In genomic region chr1:165706492-165706891, GRCm38 (mm10) we compare ENCODE assay signal across 8 mouse cellular contexts. TPM values are rescaled to one million over a fixed set of nuclear protein-coding genes. Genes with fewer than 3 reads are reported as not detected.
DNase-seq lines count a peak whose midpoint lies in the region; ATAC-seq and TF ChIP-seq lines count a peak whose summit lies in the region.

No protein-coding gene starts in this region.

- H3K4me2 ChIP-seq in kidney, postnatal 0 days (ENCODE audit: low read length) = peak overlapping the region; percentile 93
- peak overlapping the region; percentile 90 for H3K4me2 ChIP-seq in CH12.LX (ENCODE audit: insufficient read depth, low read depth, poor library complexity, severe bottlenecking)
- H3K4me2 ChIP-seq in limb, embryonic 13.5 days (replicated peaks) = peak overlapping the region; percentile 92

- peaks cover 8% of the 10 kb centered on the region for H3K79me2 ChIP-seq in CH12.LX (replicated peaks; ENCODE audit: control insufficient read depth, extremely low read depth, insufficient read depth, poor library complexity, severe bottlenecking)

- dilution Hi-C loops in CH12.LX (cut with MboI; ENCODE audit: extremely low pct_ligation_motif_present, extremely low pct_unique_long_range_greater_than_20kb, low sequenced_read_pairs) = no loop called here

- no peak for DNase-seq in kidney, postnatal 0 days (ENCODE audit: low spot score)
- DNase-seq in kidney, postnatal 25 days = no peak
- DNase-seq in CH12.LX (ENCODE audit: extremely low read depth) = no peak
- DNase-seq in embryo, embryonic 10 days (ENCODE audit: low spot score) = no peak
- no peak for DNase-seq in frontal cortex, postnatal 14 days (ENCODE audit: low spot score in 2 of 2)
- DNase-seq in kidney, adult 8-10 months = no peak

- TF ChIP-seq CTCF in kidney, postnatal 0 days (IDR thresholded peaks at IDR 0.05; ENCODE audit: low read depth) = no peak
- no peak for TF ChIP-seq CTCF in CH12.LX (conservative IDR thresholded peaks at IDR 0.05 in 1 of 2, IDR thresholded peaks at IDR 0.05 in 1 of 2; ENCODE audit: low read depth in 2 of 2, low read length in 2 of 2)
- no peak for TF ChIP-seq CTCF in bone marrow macrophage, adult 2 months (IDR thresholded peaks at IDR 0.05; ENCODE audit: low read depth, low read length)

- TF ChIP-seq POLR2A in CH12.LX (IDR thresholded peaks at IDR 0.05; ENCODE audit: low read depth, low read length) = no peak
- no peak for TF ChIP-seq POLR2A in bone marrow macrophage, adult 2 months (IDR thresholded peaks at IDR 0.05; ENCODE audit: borderline replicate concordance, low read depth, low read length)

- no peaks in the 10 kb centered on the region for H3K27me3 ChIP-seq in kidney, postnatal 0 days (ENCODE audit: insufficient read depth, low read length)
- no peaks in the 10 kb centered on the region for H3K27me3 ChIP-seq in CH12.LX (replicated peaks)
- peaks cover 26% of the 10 kb centered on the region for H3K27me3 ChIP-seq in limb, embryonic 13.5 days

- ATAC-seq in kidney, postnatal 0 days (replicated peaks; ENCODE audit: low FRiP score, low read depth) = no peak
- no peak for ATAC-seq in limb, embryonic 13.5 days (ENCODE audit: low FRiP score, low read depth)

- no peak for TF ChIP-seq EP300 in CH12.LX (IDR thresholded peaks at IDR 0.05; ENCODE audit: low read length)

- no peak for TF ChIP-seq RAD21 in CH12.LX (IDR thresholded peaks at IDR 0.05; ENCODE audit: low read depth, low read length)

- WGBS in kidney, postnatal 0 days = 58% methylated on average over 4 of the region's 4 CpGs
- 61% methylated on average over 4 of the region's 4 CpGs for WGBS in limb, embryonic 13.5 days

- peak overlapping the region; percentile 91 for H3K27ac ChIP-seq in kidney, postnatal 0 days
- H3K27ac ChIP-seq in CH12.LX (ENCODE audit: insufficient read depth, low read depth) = no peak overlapping the region
- 0 out of 2 replicates have a peak overlapping the region, but pooled peaks have one; percentile 70 for H3K27ac ChIP-seq in bone marrow macrophage, adult 2 months (ENCODE audit: insufficient read depth, low read depth, low read length)
- H3K27ac ChIP-seq in limb, embryonic 13.5 days = no peak overlapping the region

- peaks cover 40% of the 10 kb centered on the region for H3K4me1 ChIP-seq in kidney, postnatal 0 days (replicated peaks; ENCODE audit: insufficient read depth, low read length)
- H3K4me1 ChIP-seq in CH12.LX (ENCODE audit: control insufficient read depth in 1 of 2, insufficient read depth in 2 of 2) = peaks cover 42 to 81% of the 10 kb centered on the region in 2 experiments
- peaks cover 40% of the 10 kb centered on the region for H3K4me1 ChIP-seq in bone marrow macrophage, adult 2 months (ENCODE audit: control insufficient read depth, insufficient read depth, low read length)
- peaks cover 35% of the 10 kb centered on the region for H3K4me1 ChIP-seq in limb, embryonic 13.5 days

- H3K9ac ChIP-seq in kidney, postnatal 0 days (ENCODE audit: low read depth, low read length) = peak overlapping the region; percentile 83
- H3K9ac ChIP-seq in CH12.LX (ENCODE audit: insufficient read depth, low read depth) = peak overlapping the region; percentile 27; the same call in 1 of the 2 replicates
- no peak overlapping the region for H3K9ac ChIP-seq in limb, embryonic 13.5 days

- H3K9me3 ChIP-seq in kidney, postnatal 0 days (replicated peaks; ENCODE audit: low read length) = no peaks in the 10 kb centered on the region
- no peaks in the 10 kb centered on the region for H3K9me3 ChIP-seq in CH12.LX (replicated peaks; ENCODE audit: low read length)
- no peaks in the 10 kb centered on the region for H3K9me3 ChIP-seq in limb, embryonic 13.5 days

- in situ Hi-C loops in CH12.LX (cut with MboI; ENCODE audit: low pct_ligation_motif_present, low pct_unique_long_range_greater_than_20kb, low sequenced_read_pairs) = no loop called here

- no peaks in the 10 kb centered on the region for H3K36me3 ChIP-seq in kidney, postnatal 0 days (ENCODE audit: insufficient read depth, low read length)
- H3K36me3 ChIP-seq in CH12.LX (replicated peaks in 1 of 2; ENCODE audit: control insufficient read depth in 1 of 2, insufficient read depth in 1 of 2, low read length in 1 of 2) = peaks cover 0 to 11% of the 10 kb centered on the region in 2 experiments
- no peaks in the 10 kb centered on the region for H3K36me3 ChIP-seq in limb, embryonic 13.5 days

- H3K4me3 ChIP-seq in kidney, postnatal 0 days (replicated peaks; ENCODE audit: low read depth, low read length) = peak overlapping the region; percentile 82
- H3K4me3 ChIP-seq in CH12.LX (replicated peaks in 1 of 3; ENCODE audit: low read depth in 2 of 3, low read length in 2 of 3, poor library complexity in 1 of 3) = peak overlapping the region; percentile 62 to 85 (median 77)
- peak overlapping the region; percentile 72 for H3K4me3 ChIP-seq in bone marrow macrophage, adult 2 months (ENCODE audit: insufficient read depth, low read length)
- H3K4me3 ChIP-seq in limb, embryonic 13.5 days = peak overlapping the region; percentile 81; the same call in 1 of the 2 replicates

TF ChIP-seq in CH12.LX, 34 proteins besides CTCF, POLR2A, EP300 and RAD21:
- TF ChIP-seq ELF1 (IDR thresholded peaks at IDR 0.05; ENCODE audit: low read depth, low read length) = no peak
- no peak for TF ChIP-seq SMC3 (IDR thresholded peaks at IDR 0.05; ENCODE audit: low read depth, low read length)
- no peak for TF ChIP-seq NELFE (IDR thresholded peaks at IDR 0.05; ENCODE audit: low read depth, low read length)
- no peak for TF ChIP-seq JUN (IDR thresholded peaks at IDR 0.05; ENCODE audit: insufficient read depth, low read depth, low read length)
- no peak for TF ChIP-seq MXI1 (IDR thresholded peaks at IDR 0.05; ENCODE audit: low read depth, low read length)
- no peak for TF ChIP-seq SIN3A (IDR thresholded peaks at IDR 0.05; ENCODE audit: low read length)
- TF ChIP-seq TBP (conservative IDR thresholded peaks at IDR 0.05; ENCODE audit: low read depth, low read length) = no peak
- TF ChIP-seq CHD1 (IDR thresholded peaks at IDR 0.05; ENCODE audit: low read depth, low read length) = no peak
- TF ChIP-seq ZKSCAN1 (IDR thresholded peaks at IDR 0.05; ENCODE audit: borderline replicate concordance, low read depth, low read length) = no peak

RNA-seq across cellular contexts. Expression of gene Rcsd1, which starts 3.1 kb away (rescaled TPM):
- 53.7 and 57.5 TPM in 2 replicates for polyA plus RNA-seq in kidney, postnatal 0 days (2015; fragmentation: Nextera tagmentation; extraction: Ambion mirVana)
- total RNA-seq in CH12.LX (2012; rRNA removed) (20.7 and 22.7 TPM in 2 replicates), CH12.LX (2014; rRNA removed) (34.8 and 35.7 TPM in 2 replicates)
- 74.8 and 81.1 TPM in 2 replicates for polyA plus RNA-seq in CH12.LX (2012; ENCODE audit: insufficient read length, low read depth)
- polyA plus RNA-seq in bone marrow macrophage, adult 2 months (2012; ENCODE audit: insufficient read depth, insufficient read length, missing spikeins) = 59.7 and 60.3 TPM in 2 replicates
- 16.2 and 16.3 TPM in 2 replicates for polyA plus RNA-seq in limb, embryonic 13.5 days (2015; fragmentation: Nextera tagmentation; extraction: Ambion mirVana)

RNA-seq across cellular contexts. Expression of gene Creg1, which starts 57.1 kb away (rescaled TPM):
- 89.9 and 90.2 TPM in 2 replicates for polyA plus RNA-seq in kidney, postnatal 0 days (2015; fragmentation: Nextera tagmentation; extraction: Ambion mirVana)
- 22.3 and 23.3 TPM in 2 replicates for total RNA-seq in CH12.LX (2012; rRNA removed)
- 44.3 and 56.6 TPM in 2 replicates for total RNA-seq in CH12.LX (2014; rRNA removed)
- polyA plus RNA-seq in CH12.LX (2012; ENCODE audit: insufficient read length, low read depth) = 38.2 and 49.1 TPM in 2 replicates
- polyA plus RNA-seq in bone marrow macrophage, adult 2 months (2012; ENCODE audit: insufficient read depth, insufficient read length, missing spikeins) = 889 and 906 TPM in 2 replicates
- polyA plus RNA-seq in limb, embryonic 13.5 days (2015; fragmentation: Nextera tagmentation; extraction: Ambion mirVana) = 49.3 and 55.7 TPM in 2 replicates

Comparison
In these comparisons a context has a peak if more than half of its experiments do, and no peak if none do; other contexts are left out.
1. H3K27ac ChIP-seq: peak in kidney, postnatal 0 days (single experiment) and bone marrow macrophage, adult 2 months (single experiment); none in CH12.LX (single experiment) and limb, embryonic 13.5 days (single experiment).
2. Peak in every context shown above with its lines, with median percentiles within 50 percentile points of each other: H3K4me2 ChIP-seq and H3K4me3 ChIP-seq.